Mouse (Mus musculus) G1E (cell line): ENCODE data around the gene Tcap. TPM values are rescaled to one million over a fixed set of nuclear protein-coding genes. Genes with fewer than 3 reads are reported as not detected.

Experiments
- ATAC-seq: 2 replicates; pipeline ENCODE4 v1.8.0; 2016; ENCODE audit warnings: mild to moderate bottlenecking; ENCODE audit not compliant: insufficient number of reproducible peaks, poor library complexity, low FRiP score, severe bottlenecking; ENCODE audit errors: extremely low read depth
- DNase-seq: peaks from one replicate; pipeline ENCODE4 v3.0.0; 2012; ENCODE audit warnings: low spot score
- H3K27me3 ChIP-seq: 2 replicates; pipeline ENCODE4 v1.6.1; 2012; ENCODE audit warnings: mild to moderate bottlenecking, low read length, inconsistent platforms; ENCODE audit not compliant: insufficient read depth
- H3K36me3 ChIP-seq: replicated peaks from 2 replicates; pipeline ENCODE3; 2012; ENCODE audit warnings: mild to moderate bottlenecking, inconsistent platforms
- H3K4me1 ChIP-seq: 2 replicates; pipeline ENCODE4 v1.6.1; 2012; ENCODE audit warnings: low read depth, low read length, inconsistent platforms, mixed read lengths; ENCODE audit not compliant: insufficient read depth
- H3K4me3 ChIP-seq: 2 replicates; pipeline ENCODE4 v1.5.1; 2012; ENCODE audit warnings: low read depth, mild to moderate bottlenecking, inconsistent platforms, low read length, moderate library complexity, mixed read lengths
- H3K9me3 ChIP-seq: replicated peaks from 2 replicates; pipeline ENCODE4 v1.6.1; 2012; ENCODE audit warnings: inconsistent platforms
- CTCF ChIP-seq: IDR thresholded peaks from 2 replicates; pipeline ENCODE4 v1.5.1; 2012; ENCODE audit warnings: low read depth, low read length, inconsistent platforms, mixed read lengths
- GATA1 ChIP-seq: IDR thresholded peaks from 2 replicates; pipeline ENCODE4 v1.6.1; 2012; ENCODE audit warnings: borderline replicate concordance, low read length, inconsistent platforms, mixed read lengths
- GATA2 ChIP-seq: IDR thresholded peaks from 2 replicates; pipeline ENCODE4 v1.6.1; 2012; ENCODE audit warnings: low read depth, low read length, inconsistent platforms, borderline replicate concordance
- POLR2AphosphoS5 ChIP-seq: IDR thresholded peaks from 2 replicates; pipeline ENCODE4 v1.6.1; 2012; ENCODE audit warnings: low read depth, low read length, inconsistent platforms; ENCODE audit not compliant: insufficient replicate concordance
- TAL1 ChIP-seq: conservative IDR thresholded peaks from 2 replicates; pipeline ENCODE4 v1.6.1; 2012; ENCODE audit warnings: low read depth, low read length, inconsistent platforms, mixed read lengths
- polyA plus RNA-seq: library from polyadenylated mRNA; stranded (reverse); fragments of >175 nt; gene quantifications from 2 replicates; pipeline ENCODE4 v1.2.3, GENCODE M21; 2012
- total RNA-seq, 2 experiments: library from RNA; stranded (forward) in 1 of 2; stranded (reverse) in 1 of 2; fragments of 200-1000 nt in 1 of 2; fragments of >200 nt in 1 of 2; fragmentation: Nextera tagmentation in 1 of 2; gene quantifications; 2 replicates each; pipeline ENCODE4 v1.2.3; 2014 to 2017

Tcap gene
- total and polyA plus RNA-seq, 3 experiments = not detected

DNA sequence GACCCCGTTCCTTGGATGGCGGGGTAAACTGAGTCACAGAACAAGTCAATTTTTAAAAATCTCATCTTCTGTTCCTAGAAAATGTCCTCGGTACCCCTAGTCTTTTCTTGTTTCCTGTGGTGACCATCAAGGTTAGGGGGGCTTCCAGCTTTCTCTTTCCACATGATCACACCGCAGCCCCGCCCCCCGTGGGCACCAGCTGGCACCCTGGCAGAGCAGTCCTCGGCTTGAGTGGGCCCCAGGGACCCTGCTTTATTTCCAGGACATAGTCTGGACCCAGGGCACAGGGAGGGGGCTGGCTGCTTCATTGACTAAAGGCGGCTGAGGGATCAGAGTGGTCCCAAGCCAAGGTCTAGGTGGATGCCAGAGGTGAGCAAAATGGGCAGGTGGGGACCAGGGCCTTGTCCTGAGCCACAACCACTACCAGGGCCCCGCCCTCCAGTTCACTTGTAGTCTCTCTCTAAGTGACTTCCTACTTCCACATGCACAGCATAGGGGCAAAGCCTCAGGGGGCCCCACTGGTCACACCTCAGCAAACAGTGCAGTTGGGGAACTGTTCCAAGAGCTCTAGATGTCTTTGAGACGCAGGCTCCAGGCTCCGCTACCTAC, 43.8 kb upstream of the Tcap start:
- Histone ChIP-seq H3K4me1 (peaks cover 25% of the 10 kb centered on the region), H3K36me3 (no peaks in the 10 kb centered on the region), H3K4me3 (no peak overlapping the region), H3K27me3 (peaks cover 68% of the 10 kb centered on the region), H3K9me3 (no peaks in the 10 kb centered on the region)
- no peak for ATAC-seq
- no peak for DNase-seq
- TF ChIP-seq GATA2 = no peak

GRCm38 (mm10) chr11:98340597-98340996, 43.0 kb upstream of the Tcap start:
- Histone ChIP-seq H3K36me3 (no peaks in the 10 kb centered on the region), H3K4me3 (no peak overlapping the region), H3K27me3 (peaks cover 63% of the 10 kb centered on the region), H3K4me1 (peaks cover 22% of the 10 kb centered on the region), H3K9me3 (no peaks in the 10 kb centered on the region)
- DNase-seq (no peak), ATAC-seq (no peak)
- TF ChIP-seq CTCF (no peak), GATA1 (no peak), POLR2AphosphoS5 (no peak), TAL1 (no peak), GATA2 (no peak)

GRCm38 (mm10) chr11:98341174-98341573, 42.4 kb upstream of the Tcap start:
- DNase-seq (no peak), ATAC-seq (no peak)
- H3K9me3 ChIP-seq = no peaks in the 10 kb centered on the region
- peaks cover 22% of the 10 kb centered on the region for H3K4me1 ChIP-seq
- no peaks in the 10 kb centered on the region for H3K36me3 ChIP-seq
- no peak for TF ChIP-seq TAL1
- TF ChIP-seq POLR2AphosphoS5 = no peak
- no peak for TF ChIP-seq GATA2
- TF ChIP-seq GATA1 = no peak
- no peak for TF ChIP-seq CTCF
- H3K27me3 ChIP-seq = peaks cover 61% of the 10 kb centered on the region
- no peak overlapping the region for H3K4me3 ChIP-seq

GRCm38 (mm10) chr11:98342000-98342945, 41.3 kb upstream of the Tcap start:
- H3K4me1 ChIP-seq = peaks cover 22% of the 10 kb centered on the region
- no peaks in the 10 kb centered on the region for H3K36me3 ChIP-seq
- no peak overlapping the region; the same call in 1 of the 2 replicates for H3K4me3 ChIP-seq
- no peaks in the 10 kb centered on the region for H3K9me3 ChIP-seq
- ATAC-seq (peak; percentile 40; the same call in 1 of the 2 replicates), DNase-seq (peak; percentile 43)
- TF ChIP-seq GATA1 = no peak
- TF ChIP-seq POLR2AphosphoS5 = no peak
- TF ChIP-seq GATA2 = no peak
- TF ChIP-seq TAL1 = no peak
- peak; percentile 84 for TF ChIP-seq CTCF
- H3K27me3 ChIP-seq = peaks cover 61% of the 10 kb centered on the region

GRCm38 (mm10) chr11:98345253-98345652, 38.4 kb upstream of the Tcap start:
- no peak overlapping the region; the same call in 1 of the 2 replicates for H3K4me3 ChIP-seq
- H3K4me1 ChIP-seq = peaks cover 25% of the 10 kb centered on the region
- no peaks in the 10 kb centered on the region for H3K9me3 ChIP-seq
- peaks cover 63% of the 10 kb centered on the region for H3K27me3 ChIP-seq
- no peaks in the 10 kb centered on the region for H3K36me3 ChIP-seq
- TF ChIP-seq GATA2 (no peak), POLR2AphosphoS5 (no peak), TAL1 (no peak), CTCF (peak; percentile 48)
- peak; percentile 65 for DNase-seq
- no peak for ATAC-seq

GRCm38 (mm10) chr11:98346168-98346567, 37.4 kb upstream of the Tcap start:
- peaks cover 67% of the 10 kb centered on the region for H3K27me3 ChIP-seq
- no peak for DNase-seq
- peaks cover 23% of the 10 kb centered on the region for H3K4me1 ChIP-seq
- no peaks in the 10 kb centered on the region for H3K9me3 ChIP-seq
- no peak overlapping the region for H3K4me3 ChIP-seq
- TF ChIP-seq POLR2AphosphoS5 (no peak), CTCF (no peak), GATA1 (no peak), TAL1 (no peak), GATA2 (no peak)
- ATAC-seq = no peak
- no peaks in the 10 kb centered on the region for H3K36me3 ChIP-seq
